Mouse (Mus musculus) regulatory T cell (primary cell): Measurements from ENCODE around the gene Csmd2.

Source experiments
- in situ Hi-C: fragments of 300-600 bp; cut with MboI, MseI; formaldehyde crosslinking; loops from one replicate; pipeline ENCODE4 v1.15.1; 2025; ENCODE audit warnings: high pct_unique_total_duplicates

Gene Csmd2

DNA sequence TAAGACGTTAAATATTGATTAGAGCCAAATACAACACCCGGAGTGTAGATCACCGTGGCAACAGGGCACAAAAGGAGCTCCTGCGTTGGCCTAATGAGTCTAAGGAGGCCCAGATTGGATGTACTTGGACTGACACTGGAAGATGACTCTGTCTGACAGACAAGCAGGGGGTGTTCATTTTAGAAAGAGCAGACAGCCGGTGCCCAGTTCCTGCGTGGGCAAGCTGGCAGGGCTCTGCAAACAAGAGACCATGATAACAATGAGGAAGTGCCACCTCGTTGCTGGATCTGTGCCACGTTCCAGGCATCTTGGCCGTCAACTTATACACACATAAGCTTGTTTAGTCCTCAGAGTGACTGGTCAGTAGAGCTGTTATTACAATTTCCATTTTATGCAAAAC, 342.9 kb downstream of the Csmd2 start:
- in situ Hi-C loops, result no loop called here

- in situ Hi-C loops, result no loop called here
Observed at GRCm38 (mm10) chr4:128340457-128340856, 352.8 kb downstream of the Csmd2 start.

GRCm38 (mm10) chr4:128341315-128341714, 353.7 kb downstream of the Csmd2 start:
- in situ Hi-C loops, result no loop called here

GRCm38 (mm10) chr4:128342208-128342607, 354.6 kb downstream of the Csmd2 start:
- in situ Hi-C loops, result no loop called here

DNA sequence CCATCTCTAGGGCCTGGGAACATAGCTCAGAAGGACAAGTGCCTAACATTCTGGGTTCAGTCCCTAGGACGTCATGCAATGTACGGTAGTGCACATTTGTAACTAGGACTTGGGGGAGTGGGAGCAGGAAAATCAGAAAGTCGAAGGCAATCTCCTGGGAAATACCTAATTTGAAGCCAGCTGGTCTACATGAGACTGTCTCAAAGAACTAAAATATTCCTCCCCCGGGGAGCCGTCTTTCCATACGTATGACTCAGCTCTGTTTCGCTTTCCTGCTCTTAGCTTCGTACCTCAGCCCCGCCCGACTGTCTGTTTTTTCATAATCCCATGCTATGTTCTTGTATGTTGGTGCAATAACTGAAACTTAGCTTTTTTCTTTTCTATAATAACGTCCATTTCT, 371.1 kb downstream of the Csmd2 start:
- in situ Hi-C loops, result no loop called here

- in situ Hi-C loops, result no loop called here
Observed at GRCm38 (mm10) chr4:128365851-128366250, 378.2 kb downstream of the Csmd2 start.

DNA sequence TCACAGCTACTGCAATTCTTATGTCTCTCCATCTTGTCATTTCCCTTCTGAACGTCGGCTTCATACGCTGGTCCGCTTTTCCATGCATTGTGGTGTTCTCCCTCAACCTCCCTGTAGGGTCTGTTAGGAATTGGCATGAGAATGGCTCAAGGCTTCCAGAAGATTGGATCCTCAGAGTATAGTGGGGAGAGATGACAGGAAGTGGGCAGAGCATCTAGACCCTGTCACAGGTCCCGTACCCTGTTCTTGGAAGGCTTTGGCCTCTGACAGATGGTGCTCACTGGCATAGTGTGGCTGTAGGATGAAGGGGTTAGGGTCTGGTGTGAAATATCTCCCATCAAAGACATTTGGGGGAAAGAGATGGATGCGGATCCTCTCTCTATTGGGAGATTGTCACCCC, 380.4 kb downstream of the Csmd2 start:
- in situ Hi-C loops, result no loop called here

- in situ Hi-C loops, result no loop called here
Observed at GRCm38 (mm10) chr4:128371766-128372165, 384.1 kb downstream of the Csmd2 start.

DNA sequence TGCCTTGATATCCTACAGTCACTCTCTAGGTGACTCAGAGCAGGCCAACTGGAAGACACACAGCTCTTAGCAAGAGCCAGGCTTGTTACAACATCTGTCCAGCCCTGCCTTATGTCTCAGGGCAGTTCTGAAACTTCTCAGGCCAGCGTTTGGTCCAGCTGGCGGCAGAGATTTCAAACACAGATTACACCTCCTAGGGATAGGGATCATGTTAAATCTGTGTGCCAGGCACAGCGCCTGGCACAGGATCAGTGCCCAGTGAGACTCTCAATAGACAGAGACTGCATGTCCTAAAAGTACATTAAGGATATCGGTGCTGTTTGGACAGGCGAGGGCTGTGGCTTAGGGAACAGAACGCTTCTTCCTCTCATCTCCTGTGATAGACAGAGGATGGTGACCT, 385.5 kb downstream of the Csmd2 start:
- in situ Hi-C loops, result no loop called here

DNA sequence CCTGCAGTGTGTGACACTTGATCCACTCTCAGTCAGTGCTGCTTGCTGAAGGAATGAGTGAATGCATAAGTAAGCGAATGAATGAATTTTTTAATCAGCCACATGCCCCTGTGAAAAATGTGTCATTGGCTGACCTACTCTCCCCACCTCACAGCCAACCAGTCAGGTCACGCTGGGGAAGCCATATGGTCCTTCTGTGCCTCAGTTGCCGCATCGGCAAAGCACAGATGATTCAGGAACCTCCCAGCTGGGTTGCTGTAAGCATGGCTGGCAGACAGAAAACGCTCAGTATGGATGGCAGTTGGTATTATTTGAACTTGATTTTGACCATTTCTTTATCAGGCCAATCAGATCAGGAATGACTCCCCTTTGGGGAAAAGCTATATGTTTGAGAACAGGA, 386.4 kb downstream of the Csmd2 start:
- in situ Hi-C loops, result no loop called here

DNA sequence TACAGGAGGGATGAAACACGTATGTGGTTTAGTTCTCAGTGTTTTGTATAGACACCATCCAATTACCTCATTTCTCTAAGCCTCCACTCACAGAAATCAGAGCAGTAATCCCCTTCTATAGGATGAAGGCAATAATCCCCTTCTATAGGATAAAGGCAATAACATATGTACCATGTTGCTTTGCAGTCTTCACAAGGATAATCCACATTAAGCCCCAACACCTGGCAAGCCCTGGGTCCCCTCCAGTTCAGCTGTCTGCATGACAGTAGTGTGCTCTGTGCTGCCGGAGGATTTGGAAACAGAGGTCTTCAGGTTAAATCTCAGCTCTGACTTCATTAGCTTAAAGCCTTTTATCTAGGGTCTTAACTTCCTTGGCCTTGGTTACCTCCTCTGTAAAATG, 391.3 kb downstream of the Csmd2 start:
- in situ Hi-C loops, result no loop called here

GRCm38 (mm10) chr4:128381331-128381730, 393.7 kb downstream of the Csmd2 start:
- in situ Hi-C loops, result no loop called here

DNA sequence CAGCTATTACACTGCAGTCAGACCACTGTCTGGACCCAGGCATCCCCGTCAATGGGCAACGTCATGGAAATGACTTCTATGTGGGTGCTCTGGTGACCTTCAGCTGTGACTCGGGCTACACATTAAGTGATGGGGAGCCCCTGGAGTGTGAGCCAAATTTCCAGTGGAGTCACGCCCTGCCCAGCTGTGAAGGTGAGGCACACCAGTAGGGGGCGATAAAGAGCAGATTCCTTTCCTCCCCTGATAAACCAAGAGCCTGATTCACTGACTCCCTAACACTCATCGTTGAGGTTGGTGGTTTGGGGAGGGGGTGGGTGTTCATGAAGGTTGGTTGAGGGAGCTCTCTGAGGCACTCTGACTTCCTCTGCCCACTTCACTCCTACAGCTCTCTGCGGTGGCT, 396.1 kb downstream of the Csmd2 start:
- in situ Hi-C loops, result no loop called here

DNA sequence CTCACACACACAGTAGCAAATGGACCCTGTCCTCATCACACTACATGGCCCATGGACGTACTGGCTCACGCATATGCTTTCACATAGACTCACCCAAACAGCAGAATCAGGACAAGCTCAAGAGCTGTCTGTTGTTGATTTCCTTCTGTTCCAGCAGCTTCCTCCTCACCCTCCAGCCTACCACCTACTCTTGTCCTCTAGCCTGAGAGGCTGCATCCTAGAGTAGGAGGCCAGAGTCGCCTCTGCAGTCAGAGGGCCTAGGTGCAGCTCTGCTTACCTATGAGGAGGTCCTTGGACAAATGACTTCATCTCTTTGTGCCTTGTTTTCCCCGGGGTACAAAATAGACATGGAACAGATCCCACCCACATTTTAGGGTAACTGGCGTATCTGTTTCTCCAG, 403.8 kb downstream of the Csmd2 start:
- in situ Hi-C loops, result no loop called here

GRCm38 (mm10) chr4:128392279-128392678, 404.6 kb downstream of the Csmd2 start:
- in situ Hi-C loops, result no loop called here

GRCm38 (mm10) chr4:128393864-128394263, 406.2 kb downstream of the Csmd2 start:
- in situ Hi-C loops, result no loop called here

- in situ Hi-C loops, result no loop called here
Observed at GRCm38 (mm10) chr4:128396616-128397015, 409.0 kb downstream of the Csmd2 start.

DNA sequence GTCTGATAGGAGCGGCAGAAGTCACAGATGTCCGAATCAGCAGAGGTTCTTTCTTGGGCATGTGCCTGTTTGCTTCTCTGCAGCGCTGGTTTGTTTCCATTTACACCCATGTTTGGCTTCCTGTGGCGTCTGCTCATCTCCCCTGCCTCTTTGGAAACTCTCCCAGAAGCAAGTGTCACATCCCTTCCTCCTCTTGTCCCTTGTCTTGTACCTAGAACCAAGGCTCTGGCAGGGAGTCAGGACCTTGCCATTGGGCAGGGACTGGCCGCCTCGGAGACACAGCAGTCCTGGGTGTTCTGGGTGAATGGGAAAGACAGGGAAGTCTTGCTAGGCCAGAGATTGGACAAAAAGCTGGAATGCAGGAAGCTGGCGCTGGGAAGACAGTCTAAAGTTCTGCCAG, 410.1 kb downstream of the Csmd2 start:
- in situ Hi-C loops, result no loop called here

DNA sequence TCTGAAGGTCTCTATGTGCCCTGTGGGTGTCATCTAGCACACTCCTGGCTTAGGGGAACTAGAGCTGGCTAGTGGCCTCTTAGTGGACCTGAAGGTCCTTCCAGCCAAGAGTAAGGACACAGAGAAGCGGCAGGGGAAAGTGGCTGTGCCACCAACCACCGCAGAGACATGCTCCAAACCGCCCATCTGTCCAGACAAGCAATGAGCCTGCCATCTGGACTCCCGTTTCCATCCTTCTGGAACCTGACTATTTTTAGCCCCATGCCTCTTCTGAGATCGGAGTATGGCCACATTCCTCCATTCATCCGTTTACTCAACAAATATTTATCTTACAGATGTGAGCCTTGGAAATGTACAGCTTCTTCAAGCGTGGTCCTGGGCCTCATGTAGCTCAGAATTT, 411.3 kb downstream of the Csmd2 start:
- in situ Hi-C loops, result no loop called here

- in situ Hi-C loops, result no loop called here
Observed at GRCm38 (mm10) chr4:128400016-128400415, 412.4 kb downstream of the Csmd2 start.

DNA sequence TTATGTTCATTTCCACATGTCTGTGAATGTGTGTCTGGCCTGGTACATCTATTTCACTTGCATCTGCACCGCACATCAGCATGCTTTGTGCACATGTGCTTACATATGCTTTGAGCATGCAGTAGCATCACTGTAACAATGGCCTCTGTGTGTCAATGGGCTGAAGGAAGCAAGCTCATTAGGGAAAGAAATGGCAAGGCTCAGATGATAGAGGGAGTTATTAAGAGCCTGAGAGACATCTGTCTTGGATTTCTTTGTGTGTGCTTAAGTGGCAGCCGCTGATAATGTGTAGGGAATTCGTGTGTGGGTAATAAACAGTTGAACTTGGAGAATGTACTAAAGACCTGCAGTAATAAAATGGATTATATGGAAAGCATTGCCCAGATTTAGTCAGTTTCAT, 413.9 kb downstream of the Csmd2 start:
- in situ Hi-C loops, result no loop called here

GRCm38 (mm10) chr4:128402706-128403105, 415.0 kb downstream of the Csmd2 start:
- in situ Hi-C loops, result no loop called here

DNA sequence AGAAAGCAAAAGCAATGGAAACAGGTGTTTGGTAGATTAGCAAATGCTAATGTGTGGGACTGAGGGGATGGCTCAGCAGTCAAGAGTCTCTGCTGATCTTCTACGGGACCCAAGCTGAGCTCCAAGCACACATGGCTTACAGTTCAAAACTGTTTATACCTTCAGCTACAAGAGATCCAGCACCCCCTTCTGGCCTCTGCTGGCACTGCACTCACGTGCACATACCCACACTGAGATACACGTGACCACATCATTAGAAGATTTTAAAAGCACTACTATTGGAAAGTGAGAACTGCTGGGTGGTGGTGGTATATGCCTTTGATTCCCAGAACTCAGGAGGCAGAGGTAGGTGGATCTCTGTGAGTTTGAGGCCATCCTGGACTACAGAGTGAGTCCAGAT, 417.9 kb downstream of the Csmd2 start:
- in situ Hi-C loops, result no loop called here

- in situ Hi-C loops, result no loop called here
Observed at GRCm38 (mm10) chr4:128407084-128407845, 419.6 kb downstream of the Csmd2 start.
